Mouse (Mus musculus) testis, adult 2 months (tissue): ENCODE results near the gene Nfs1. TPM values are rescaled to one million over a fixed set of nuclear protein-coding genes. Genes with fewer than 3 reads are reported as not detected.

ENCODE experiments used
- H3K27ac ChIP-seq: fragments of 200-500 bp; 2 replicates; pipeline ENCODE4 v1.5.1; 2012; ENCODE audit warnings: low read depth, low read length; ENCODE audit not compliant: control insufficient read depth, insufficient read depth
- H3K27me3 ChIP-seq: fragments of 200-500 bp; 2 replicates; pipeline ENCODE4 v1.6.1; 2012; ENCODE audit warnings: mild to moderate bottlenecking, low read length, moderate library complexity; ENCODE audit not compliant: control insufficient read depth, insufficient read depth
- H3K36me3 ChIP-seq: fragments of 200-500 bp; 2 replicates; pipeline ENCODE4 v1.6.1; 2012; ENCODE audit warnings: mild to moderate bottlenecking, low read length; ENCODE audit not compliant: control insufficient read depth, insufficient read depth
- H3K4me1 ChIP-seq: fragments of 200-500 bp; 2 replicates; pipeline ENCODE4 v1.6.1; 2012; ENCODE audit warnings: low read length; ENCODE audit not compliant: control insufficient read depth, insufficient read depth
- H3K4me3 ChIP-seq: fragments of 200-500 bp; 2 replicates; pipeline ENCODE4 v1.5.1; 2012; ENCODE audit warnings: low read depth, mild to moderate bottlenecking, low read length, moderate library complexity, mixed read lengths; ENCODE audit not compliant: control insufficient read depth
- CTCF ChIP-seq: fragments of 200-500 bp; IDR thresholded peaks from 2 replicates; pipeline ENCODE4 v1.5.1; 2012; ENCODE audit warnings: low read depth, mild to moderate bottlenecking, inconsistent platforms, low read length, moderate library complexity; ENCODE audit not compliant: control insufficient read depth, insufficient read depth, insufficient replicate concordance
- POLR2A ChIP-seq: fragments of 200-500 bp; IDR thresholded peaks from 2 replicates; pipeline ENCODE4 v1.6.1; 2012; ENCODE audit warnings: low read depth, mild to moderate bottlenecking, inconsistent platforms, low read length, moderate library complexity; ENCODE audit not compliant: control insufficient read depth
- polyA plus RNA-seq: library from polyadenylated mRNA; depleted of rRNA; stranded (reverse); fragments of >200 nt; gene quantifications from 2 replicates; pipeline ENCODE4 v1.2.3, GENCODE M21; 2012; rRNA removed

Nfs1 gene
- polyA plus RNA-seq, 1 experiment = 42.8 TPM

- Histone ChIP-seq H3K36me3 (peaks cover 4% of the 10 kb centered on the region; the same call in 1 of the 2 replicates), H3K4me1 (no peaks in the 10 kb centered on the region), H3K27me3 (no peaks in the 10 kb centered on the region), H3K4me3 (no peak overlapping the region), H3K27ac (no peak overlapping the region)
- TF ChIP-seq POLR2A (no peak), CTCF (no peak)
Observed at GRCm38 (mm10) chr2:156079674-156080073, 64.3 kb downstream of the Nfs1 start.

- H3K27ac ChIP-seq = no peak overlapping the region
- TF ChIP-seq POLR2A (no peak), CTCF (no peak)
- H3K4me1 ChIP-seq = no peaks in the 10 kb centered on the region
- no peaks in the 10 kb centered on the region for H3K27me3 ChIP-seq
- no peak overlapping the region for H3K4me3 ChIP-seq
- H3K36me3 ChIP-seq = peaks cover 4% of the 10 kb centered on the region; the same call in 1 of the 2 replicates
Observed at GRCm38 (mm10) chr2:156079183-156079560, 64.8 kb downstream of the Nfs1 start.

DNA sequence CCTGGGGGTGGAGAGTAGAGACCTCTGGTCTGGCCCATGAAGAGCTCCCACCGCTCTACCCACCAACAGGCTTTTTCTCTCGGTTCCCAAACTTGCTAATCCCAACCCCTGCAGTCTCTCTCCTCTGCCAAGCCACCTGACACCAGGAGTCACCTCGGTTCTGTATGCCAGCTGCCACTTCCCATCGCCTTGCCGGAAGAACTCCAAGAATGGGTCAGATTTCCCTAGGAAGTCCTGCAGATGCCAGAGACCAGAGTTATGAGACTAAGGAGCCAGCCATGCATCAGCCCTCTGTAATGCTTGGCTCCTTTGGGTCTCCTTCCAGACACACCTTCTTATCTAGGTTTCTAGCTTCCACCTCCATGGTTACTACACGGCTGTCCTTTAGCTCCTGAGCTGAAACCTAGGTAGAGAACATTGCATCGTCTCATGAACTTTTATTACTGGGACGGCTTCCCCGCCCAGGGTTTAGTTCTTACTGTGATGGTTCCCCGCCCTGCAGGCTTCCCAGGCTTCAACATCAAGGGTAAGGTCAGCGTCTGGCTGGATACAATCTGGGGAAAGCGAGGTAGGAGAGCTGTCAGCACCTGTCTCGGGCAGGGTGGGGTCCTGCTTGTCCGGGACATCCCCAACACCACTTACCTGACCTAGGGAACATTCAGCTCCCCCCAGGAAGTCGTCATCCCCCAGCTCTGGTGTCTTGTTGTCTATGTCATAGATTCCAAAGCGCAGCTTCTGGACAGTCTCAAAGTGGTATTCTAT lies 65.4 kb downstream of the Nfs1 start:
- H3K4me3 ChIP-seq = no peak overlapping the region
- TF ChIP-seq CTCF = no peak
- no peak for TF ChIP-seq POLR2A
- no peaks in the 10 kb centered on the region for H3K4me1 ChIP-seq
- H3K36me3 ChIP-seq = peaks cover 4% of the 10 kb centered on the region; the same call in 1 of the 2 replicates
- H3K27me3 ChIP-seq = no peaks in the 10 kb centered on the region
- H3K27ac ChIP-seq = no peak overlapping the region

DNA sequence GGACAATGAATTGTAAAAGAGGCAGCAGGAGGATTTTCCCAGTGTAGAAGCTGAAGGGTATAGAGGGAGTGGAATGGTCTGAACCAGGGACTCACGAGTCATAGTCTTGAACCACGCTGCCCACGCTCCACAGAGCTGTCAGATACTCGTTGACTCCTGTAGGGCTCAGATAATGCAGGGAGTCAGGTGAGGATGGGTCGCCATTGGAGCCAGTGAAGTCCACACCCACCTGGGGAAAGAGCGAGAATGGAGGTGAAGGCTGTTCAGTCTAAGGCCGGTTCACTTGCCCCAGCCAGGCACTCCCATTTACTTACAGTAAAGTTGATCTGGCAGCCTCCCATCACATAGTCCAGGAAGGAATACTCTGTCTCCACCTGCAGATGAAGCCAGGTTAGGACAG lies 66.5 kb downstream of the Nfs1 start:
- H3K36me3 ChIP-seq = peaks cover 4% of the 10 kb centered on the region; the same call in 1 of the 2 replicates
- no peaks in the 10 kb centered on the region for H3K4me1 ChIP-seq
- H3K4me3 ChIP-seq = no peak overlapping the region
- H3K27me3 ChIP-seq = no peaks in the 10 kb centered on the region
- TF ChIP-seq POLR2A = no peak
- no peak for TF ChIP-seq CTCF
- no peak overlapping the region for H3K27ac ChIP-seq

DNA sequence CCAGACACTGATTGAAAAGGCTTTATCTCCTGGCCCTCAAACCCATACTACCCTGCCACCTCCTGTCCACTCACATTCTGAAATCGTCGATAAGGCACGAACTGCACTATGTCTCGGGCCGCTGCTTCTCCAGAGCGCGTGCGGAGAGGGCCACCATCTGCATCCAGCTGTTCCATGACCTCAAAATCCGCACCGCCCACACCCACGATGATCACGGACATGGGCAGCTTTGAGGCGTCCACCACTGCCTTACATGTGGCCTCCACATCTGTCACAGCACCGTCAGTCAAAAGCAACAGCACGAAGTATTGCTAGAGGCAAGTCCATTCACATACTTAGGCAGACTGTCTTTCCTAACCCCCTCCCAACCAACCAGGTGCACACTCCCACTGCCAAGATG lies 70.3 kb downstream of the Nfs1 start:
- Histone ChIP-seq H3K27ac (no peak overlapping the region), H3K4me1 (no peaks in the 10 kb centered on the region; the same call in 1 of the 2 replicates), H3K4me3 (no peak overlapping the region), H3K27me3 (no peaks in the 10 kb centered on the region), H3K36me3 (peaks cover 4% of the 10 kb centered on the region; the same call in 1 of the 2 replicates)
- TF ChIP-seq POLR2A (no peak), CTCF (no peak)

Other genes starting within 250 kb of the Nfs1 start
- gene Uqcc1, start 213.9 kb downstream of the Nfs1 start, polyA plus RNA-seq = 48.6 and 52.9 TPM in 2 replicates
- gene Gm15557, start 203.5 kb downstream of the Nfs1 start, polyA plus RNA-seq = 0.17 and 0.19 TPM in 2 replicates
- 0.17 and 0.46 TPM in 2 replicates for gene Gdf5, start 198.8 kb downstream of the Nfs1 start, polyA plus RNA-seq
- gene Cep250, start 187.7 kb downstream of the Nfs1 start, polyA plus RNA-seq = 5.8 and 6.4 TPM in 2 replicates
- gene 6430550D23Rik, start 136.2 kb downstream of the Nfs1 start, polyA plus RNA-seq = 24.6 and 24.9 TPM in 2 replicates
- gene Ergic3, start 136.1 kb downstream of the Nfs1 start, polyA plus RNA-seq = 400 and 412 TPM in 2 replicates
- 2.7 TPM in 2 replicates for gene Fer1l4, start 91.2 kb downstream of the Nfs1 start, polyA plus RNA-seq
- gene Spag4, start 79.0 kb downstream of the Nfs1 start, polyA plus RNA-seq = 844 and 859 TPM in 2 replicates
- 16.1 and 22.1 TPM in 2 replicates for gene Cpne1, start 32.2 kb downstream of the Nfs1 start, polyA plus RNA-seq
- 8.9 and 12.1 TPM in 2 replicates for gene Rbm12, start 32.2 kb downstream of the Nfs1 start, polyA plus RNA-seq
- 3.8 and 6.9 TPM in 2 replicates for gene Gm28036, start 17.1 kb downstream of the Nfs1 start, polyA plus RNA-seq
- gene Romo1, start 147 bp downstream of the Nfs1 start, polyA plus RNA-seq = 79.6 and 105 TPM in 2 replicates
- gene Rbm39, start 36.1 kb upstream of the Nfs1 start, polyA plus RNA-seq = 19.3 and 27.9 TPM in 2 replicates
- gene Phf20, start 52.3 kb upstream of the Nfs1 start, polyA plus RNA-seq = 11.2 and 12.0 TPM in 2 replicates
- 94.5 and 95.7 TPM in 2 replicates for gene Cnbd2, start 168.1 kb upstream of the Nfs1 start, polyA plus RNA-seq
- gene Scand1, start 168.5 kb upstream of the Nfs1 start, polyA plus RNA-seq = 212 and 340 TPM in 2 replicates